ENCODE assay signal across 24 mouse cellular contexts in the genomic region with DNA sequence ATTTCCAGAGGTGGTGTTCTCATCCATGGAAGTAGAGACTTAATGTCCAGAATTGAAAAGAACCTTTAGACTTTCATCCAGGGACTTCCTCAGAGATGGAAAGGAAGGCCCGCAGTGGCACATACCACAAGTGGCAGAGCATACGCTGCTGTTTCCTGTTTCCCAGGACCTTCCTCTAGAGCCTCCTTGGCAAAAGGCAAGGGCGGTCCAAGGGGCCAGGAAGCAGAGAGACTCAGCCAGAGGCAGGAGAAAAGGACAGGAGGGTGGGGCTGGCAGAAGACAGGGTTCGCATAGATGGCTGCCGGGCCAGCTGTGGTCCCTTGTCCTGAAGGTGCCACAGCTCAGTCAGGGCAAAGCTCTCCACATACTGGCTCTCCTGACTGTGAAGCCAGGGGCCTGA. TPM values are rescaled to one million over a fixed set of nuclear protein-coding genes. Genes with fewer than 3 reads are reported as not detected.
DNase-seq lines count a peak whose midpoint lies in the region; ATAC-seq and TF ChIP-seq lines count a peak whose summit lies in the region.
"Had no signal": no experiment of that assay in that cellular context is flagged by ENCODE, and none has a peak within 500 bp of the region (broad histone marks: within the 10 kb centered on the region; RNA-seq: fewer than 3 reads in every experiment).

No protein-coding gene starts in this region.

- TF ChIP-seq CTCF in left cerebral cortex, adult 2 months (IDR thresholded peaks at IDR 0.05): no peak
- no peak for TF ChIP-seq CTCF in midbrain, postnatal 0 days (IDR thresholded peaks at IDR 0.05)

- H3K36me3 ChIP-seq in midbrain, embryonic 11.5 days (ENCODE audit: control insufficient read depth, insufficient read depth, low read length): no peaks in the 10 kb centered on the region
- no peaks in the 10 kb centered on the region for H3K36me3 ChIP-seq in midbrain, postnatal 0 days (ENCODE audit: insufficient read depth, low read length)
- H3K36me3 ChIP-seq: embryonic facial prominence, embryonic 12.5 days; hindbrain, embryonic 12.5 days; neural tube, embryonic 12.5 days had no signal

- 80% methylated on average over 5 of the region's 5 CpGs for WGBS in midbrain, embryonic 11.5 days
- WGBS in midbrain, postnatal 0 days: 88% methylated on average over 5 of the region's 5 CpGs

- H3K4me3 ChIP-seq in left cerebral cortex, adult 2 months: no peak overlapping the region
- H3K4me3 ChIP-seq in midbrain, embryonic 11.5 days (ENCODE audit: low read depth, low read length): no peak overlapping the region
- H3K4me3 ChIP-seq in midbrain, postnatal 0 days (ENCODE audit: low read depth, low read length): no peak overlapping the region
- H3K4me3 ChIP-seq: embryonic facial prominence, embryonic 12.5 days; hindbrain, embryonic 12.5 days; megakaryocyte, embryonic 14.5 days; neural tube, embryonic 12.5 days had no signal

- no peak overlapping the region for H3K9ac ChIP-seq in midbrain, embryonic 11.5 days (ENCODE audit: low read length)
- H3K9ac ChIP-seq in midbrain, postnatal 0 days (replicated peaks; ENCODE audit: low read length, poor library complexity, severe bottlenecking): no peak overlapping the region
- H3K9ac ChIP-seq: embryonic facial prominence, embryonic 12.5 days; forebrain, postnatal 0 days; hindbrain, embryonic 12.5 days; liver, embryonic 14.5 days; neural tube, embryonic 12.5 days had no signal

- no peaks in the 10 kb centered on the region for H3K4me1 ChIP-seq in midbrain, embryonic 11.5 days (ENCODE audit: control insufficient read depth, insufficient read depth, low read length)
- no peaks in the 10 kb centered on the region for H3K4me1 ChIP-seq in midbrain, postnatal 0 days (ENCODE audit: insufficient read depth, low read length)
- H3K4me1 ChIP-seq: neural tube, embryonic 12.5 days had no signal

- peak overlapping the region; percentile 51 for H3K27ac ChIP-seq in left cerebral cortex, adult 2 months
- H3K27ac ChIP-seq in midbrain, embryonic 11.5 days (ENCODE audit: low read depth, low read length): no peak overlapping the region
- no peak overlapping the region for H3K27ac ChIP-seq in midbrain, postnatal 0 days (ENCODE audit: low read depth, low read length)
- H3K27ac ChIP-seq: embryonic facial prominence, embryonic 12.5 days; hindbrain, embryonic 12.5 days; liver, embryonic 14.5 days; neural tube, embryonic 12.5 days had no signal

- ATAC-seq in midbrain, embryonic 11.5 days (ENCODE audit: low FRiP score): no peak
- ATAC-seq in midbrain, postnatal 0 days (ENCODE audit: low FRiP score): no peak
- ATAC-seq: forebrain, postnatal 0 days had no signal

- H3K9me3 ChIP-seq in midbrain, embryonic 11.5 days (ENCODE audit: control insufficient read depth, low read length): no peaks in the 10 kb centered on the region
- no peaks in the 10 kb centered on the region for H3K9me3 ChIP-seq in midbrain, postnatal 0 days (ENCODE audit: low read length)
- H3K9me3 ChIP-seq: embryonic facial prominence, embryonic 12.5 days; hindbrain, embryonic 12.5 days; megakaryocyte, embryonic 14.5 days; neural tube, embryonic 12.5 days had no signal

- DNase-seq in left cerebral cortex, adult 2 months (ENCODE audit: extremely low spot score in 1 of 2, low spot score in 2 of 2): no peak
- DNase-seq in left cerebral cortex, adult 11 months (ENCODE audit: low spot score): no peak
- DNase-seq in midbrain, embryonic 11.5 days (ENCODE audit: low spot score, missing footprints): peak; percentile 59
- DNase-seq in midbrain, postnatal 0 days (ENCODE audit: low spot score): no peak
- peak; percentile 29 for DNase-seq in lung, postnatal 14 days
- DNase-seq in cerebellum, postnatal 10 days: no peak
- DNase-seq in layer of hippocampus, adult 9-10 months (ENCODE audit: low spot score): no peak
- DNase-seq: adrenal gland, adult 2 months; cerebellum, adult 11-12 months; cerebellum, postnatal 14 days; forebrain, postnatal 0 days; gastrocnemius, postnatal 36 days; kidney, adult 8-10 months; kidney, postnatal 10 days; midbrain, embryonic 14.5 days; right cerebral cortex, postnatal 25 days; spleen, adult 18-20 months; thymus, postnatal 25 days had no signal

- no peaks in the 10 kb centered on the region for H3K27me3 ChIP-seq in midbrain, embryonic 11.5 days (ENCODE audit: control insufficient read depth, insufficient read depth, low read length)
- H3K27me3 ChIP-seq in midbrain, postnatal 0 days (ENCODE audit: insufficient read depth, low read length): no peaks in the 10 kb centered on the region
- H3K27me3 ChIP-seq: embryonic facial prominence, embryonic 12.5 days; hindbrain, embryonic 12.5 days; neural tube, embryonic 12.5 days had no signal

- intact Hi-C loops in left cerebral cortex, adult 2 months (cut with DNase I): no loop called here

- no peak overlapping the region for H3K4me2 ChIP-seq in midbrain, embryonic 11.5 days
- no peak overlapping the region for H3K4me2 ChIP-seq in midbrain, postnatal 0 days (ENCODE audit: low read depth, low read length, poor library complexity, severe bottlenecking)
- H3K4me2 ChIP-seq: embryonic facial prominence, embryonic 12.5 days; heart, embryonic 11.5 days; hindbrain, embryonic 12.5 days; neural tube, embryonic 12.5 days had no signal

RNA-seq across cellular contexts. Expression of a gene that starts 32.1 kb away (rescaled TPM):
- total RNA-seq in left cerebral cortex, adult 2 months (2021): 10 to 100 TPM; 27.2 to 32.1 TPM
- 0.52 and 1.00 TPM in 2 replicates for polyA plus RNA-seq in midbrain, embryonic 11.5 days (2014; fragmentation: Nextera tagmentation; extraction: Ambion mirVana)
- 9.0 and 13.5 TPM in 2 replicates for total RNA-seq in midbrain, postnatal 0 days (2014; rRNA removed)
- 4.9 and 5.8 TPM in 2 replicates for polyA plus RNA-seq in midbrain, postnatal 0 days (2015; fragmentation: Nextera tagmentation; extraction: Ambion mirVana)

RNA-seq across cellular contexts. Expression of a gene that starts 60.0 kb away (rescaled TPM):
- total RNA-seq in left cerebral cortex, adult 2 months (2021): 10 to 100 TPM; 38.2 to 42.1 TPM
- 55.7 and 56.7 TPM in 2 replicates for polyA plus RNA-seq in midbrain, embryonic 11.5 days (2014; fragmentation: Nextera tagmentation; extraction: Ambion mirVana)
- total RNA-seq in midbrain, postnatal 0 days (2014; rRNA removed): 29.2 and 32.3 TPM in 2 replicates
- 43.2 and 43.4 TPM in 2 replicates for polyA plus RNA-seq in midbrain, postnatal 0 days (2015; fragmentation: Nextera tagmentation; extraction: Ambion mirVana)

Comparison
In these comparisons a context has a peak if more than half of its experiments do, and no peak if none do; other contexts are left out.
1. DNase-seq: peak in midbrain, embryonic 11.5 days (single experiment) and lung, postnatal 14 days (single experiment); none in left cerebral cortex, adult 2 months (0 of 2), left cerebral cortex, adult 11 months (single experiment), midbrain, postnatal 0 days (single experiment), cerebellum, postnatal 10 days (0 of 2) and layer of hippocampus, adult 9-10 months (single experiment).